Mouse (Mus musculus): ENCODE measurements at regions not wholly inside any gene's neighbourhood (a gene's known extent, or its start where the extent isn't known, plus 50 kb on each side); places are given as distances from the start of the nearest gene placed in this dataset.

DNA sequence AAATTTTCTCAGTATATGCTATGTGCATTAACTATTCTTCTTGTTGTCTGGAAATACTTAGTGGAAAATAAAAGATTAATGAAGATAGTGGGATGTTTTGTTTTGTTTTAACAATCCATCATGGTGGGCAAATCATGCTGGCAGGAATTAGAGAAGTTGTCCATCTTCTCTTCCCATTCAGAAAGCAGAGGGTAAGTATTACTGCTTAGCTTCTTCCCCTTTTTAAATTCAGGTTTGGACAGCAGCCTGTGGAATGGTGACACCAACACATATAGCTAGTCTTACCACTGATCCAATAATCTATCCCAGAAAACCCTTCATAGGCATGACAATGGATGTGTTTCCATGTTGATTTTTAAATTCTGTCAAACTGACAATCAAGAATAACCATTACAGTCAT lies 467.9 kb upstream of the Mef2c start:
- no peak for DNase-seq

DNA sequence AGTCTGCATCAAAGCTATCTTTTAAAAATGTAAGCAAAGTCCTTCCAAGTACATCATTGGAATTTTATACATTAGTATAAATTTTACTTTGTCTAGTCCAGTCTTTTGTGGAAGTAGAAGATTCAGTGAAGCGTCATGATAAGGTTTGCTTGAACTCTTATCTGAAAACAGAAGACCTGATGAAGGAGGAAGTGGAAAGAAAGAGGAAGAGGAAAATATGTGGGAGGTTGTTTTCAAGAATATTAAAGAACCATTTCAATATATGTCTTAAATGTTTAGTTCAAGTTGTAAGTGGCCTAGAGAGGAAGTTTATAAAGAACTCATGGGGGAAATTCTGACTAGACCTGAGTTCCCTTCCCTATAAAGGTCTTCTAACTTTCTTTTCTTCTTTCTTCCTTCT lies 462.3 kb upstream of the Mef2c start:
- no peak for DNase-seq

DNA sequence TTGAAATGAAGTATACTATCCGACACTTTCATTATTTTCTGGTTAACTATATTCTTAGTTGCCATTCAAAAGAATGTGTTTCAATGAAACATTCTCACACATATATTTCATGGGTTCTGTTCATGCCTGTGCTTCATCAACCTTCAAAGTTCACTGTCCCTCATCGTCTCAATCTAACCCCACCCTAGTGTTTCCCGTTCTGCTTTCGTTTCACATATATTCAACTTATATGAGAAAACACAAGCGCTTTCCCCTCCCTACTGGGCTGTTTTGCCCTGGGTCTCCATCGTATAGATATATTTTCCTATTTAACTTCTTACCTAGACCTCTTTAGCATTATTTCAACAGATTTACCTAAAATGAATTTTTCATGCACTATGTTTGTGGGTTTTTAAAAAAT lies 458.3 kb upstream of the Mef2c start:
- no peak for DNase-seq

DNA sequence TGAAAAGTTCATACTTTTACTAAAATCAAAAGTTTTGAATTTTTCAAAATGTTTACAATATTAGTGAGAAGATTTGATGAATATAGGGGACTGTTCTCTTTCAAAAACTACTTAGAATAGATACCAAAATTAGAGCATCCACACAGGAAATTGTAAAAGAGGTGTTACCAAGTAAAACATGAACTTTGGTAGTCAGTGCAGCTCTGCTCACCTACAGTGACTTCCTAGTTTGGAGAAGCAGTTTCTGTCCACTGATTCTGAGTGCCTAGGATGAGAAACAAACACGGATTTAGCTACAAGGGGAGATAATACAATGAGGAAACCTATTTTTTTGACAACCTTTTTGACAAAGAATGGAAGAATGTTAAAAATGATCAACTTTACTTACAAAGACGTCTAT lies 457.9 kb upstream of the Mef2c start:
- DNase-seq, result no peak

DNA sequence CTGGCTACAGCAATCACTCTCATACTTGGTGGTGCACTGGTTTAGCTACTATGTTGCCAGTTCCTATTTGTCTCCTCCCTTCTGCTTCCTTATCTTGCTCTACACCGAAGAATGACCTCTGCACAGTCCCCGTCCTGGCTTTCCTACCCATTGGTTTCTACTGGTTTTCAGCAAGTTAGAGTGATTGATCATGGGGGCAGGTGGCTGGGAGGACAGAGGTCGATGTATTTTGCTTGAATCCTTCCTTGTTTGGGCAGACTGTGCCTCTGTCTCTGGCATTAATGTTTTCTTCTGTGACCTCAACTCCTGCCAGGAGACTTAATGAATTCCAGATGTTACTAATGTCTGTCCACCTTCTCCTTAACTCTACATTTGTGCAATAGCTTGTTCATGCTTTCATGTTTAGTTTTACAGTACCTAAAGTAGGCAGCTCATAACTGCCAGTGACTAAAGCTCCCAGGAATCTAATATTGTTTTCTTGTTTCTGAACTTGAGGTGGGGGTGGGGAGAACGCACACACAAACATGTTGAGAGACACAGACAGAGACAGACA lies 457.2 kb upstream of the Mef2c start:
- no peak for DNase-seq

DNA sequence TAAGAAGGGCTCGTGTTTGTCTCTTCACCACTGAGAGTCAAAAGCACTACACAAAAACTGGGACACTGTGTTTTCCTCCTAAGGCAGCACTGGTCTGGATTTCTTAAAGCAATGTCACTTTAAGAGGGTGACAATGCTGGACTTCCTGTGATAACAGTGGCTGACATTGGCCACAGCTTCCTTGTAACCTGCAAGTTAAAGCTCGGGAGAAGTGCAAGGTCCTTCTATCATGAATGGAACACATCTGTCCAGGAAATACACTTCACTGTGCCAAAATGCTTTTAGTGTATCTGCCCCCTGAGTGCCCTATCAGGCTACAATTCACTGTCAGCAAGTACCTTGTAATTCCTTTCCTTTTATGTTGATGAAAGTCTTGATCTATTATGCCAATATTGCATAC lies 448.0 kb upstream of the Mef2c start:
- DNase-seq, result no peak

DNA sequence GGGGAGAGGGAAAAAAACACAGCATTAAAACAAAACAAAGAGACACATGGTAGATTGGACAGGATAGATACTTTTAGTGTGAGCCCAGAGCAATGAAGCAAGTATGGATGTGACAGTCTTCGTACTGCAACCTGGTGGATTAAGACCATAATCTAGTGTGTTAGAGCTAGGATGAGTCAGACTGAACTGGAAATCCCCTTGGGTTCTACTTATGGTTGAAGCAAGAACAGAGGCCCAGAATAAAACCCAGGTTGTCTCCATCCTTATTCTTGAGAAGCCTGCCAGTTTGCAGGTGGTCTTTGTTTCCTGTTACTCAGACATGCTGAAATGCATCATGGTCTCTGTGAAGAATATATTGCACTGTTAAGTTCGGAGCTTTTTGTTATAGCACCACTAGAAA lies 447.4 kb upstream of the Mef2c start:
- DNase-seq, result no peak

DNA sequence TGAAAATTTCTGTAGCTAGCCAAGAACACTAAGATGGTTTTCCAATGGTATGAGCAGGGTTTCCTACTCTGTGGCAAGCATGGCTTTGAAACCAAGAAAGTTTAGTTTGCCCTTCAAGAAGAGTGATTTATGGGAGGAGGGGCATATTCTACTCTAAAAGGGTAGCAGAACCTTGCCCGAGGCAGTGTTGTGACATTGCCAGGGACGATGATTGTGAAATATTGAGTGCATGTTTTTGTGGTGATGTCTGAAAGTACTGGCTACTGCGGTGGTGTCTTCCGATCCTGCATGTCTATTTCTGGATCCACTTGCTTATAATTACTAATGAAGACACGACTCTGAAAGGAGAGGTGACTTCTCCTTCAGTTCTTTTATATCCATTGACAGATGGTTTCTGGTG lies 439.1 kb upstream of the Mef2c start:
- peak; percentile 56 for DNase-seq

DNA sequence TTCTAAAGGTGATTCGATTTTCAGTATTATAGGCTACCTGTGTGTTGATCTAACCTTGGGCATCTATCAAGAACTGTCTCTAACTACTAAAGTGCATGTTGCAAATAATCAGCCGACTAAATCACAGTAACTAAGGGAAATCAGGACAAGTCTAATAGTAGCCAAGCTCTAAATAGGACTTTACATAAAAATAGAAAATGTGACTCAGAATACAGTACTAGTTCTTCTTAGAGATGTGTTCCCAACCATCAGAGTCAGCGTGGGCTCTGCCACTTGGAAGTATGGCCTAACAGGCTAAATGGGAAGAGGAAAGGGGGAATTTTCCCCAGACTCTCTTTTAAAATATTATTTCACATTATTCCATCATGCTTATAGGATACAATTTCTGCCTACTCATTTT lies 438.6 kb upstream of the Mef2c start:
- DNase-seq, result no peak

DNA sequence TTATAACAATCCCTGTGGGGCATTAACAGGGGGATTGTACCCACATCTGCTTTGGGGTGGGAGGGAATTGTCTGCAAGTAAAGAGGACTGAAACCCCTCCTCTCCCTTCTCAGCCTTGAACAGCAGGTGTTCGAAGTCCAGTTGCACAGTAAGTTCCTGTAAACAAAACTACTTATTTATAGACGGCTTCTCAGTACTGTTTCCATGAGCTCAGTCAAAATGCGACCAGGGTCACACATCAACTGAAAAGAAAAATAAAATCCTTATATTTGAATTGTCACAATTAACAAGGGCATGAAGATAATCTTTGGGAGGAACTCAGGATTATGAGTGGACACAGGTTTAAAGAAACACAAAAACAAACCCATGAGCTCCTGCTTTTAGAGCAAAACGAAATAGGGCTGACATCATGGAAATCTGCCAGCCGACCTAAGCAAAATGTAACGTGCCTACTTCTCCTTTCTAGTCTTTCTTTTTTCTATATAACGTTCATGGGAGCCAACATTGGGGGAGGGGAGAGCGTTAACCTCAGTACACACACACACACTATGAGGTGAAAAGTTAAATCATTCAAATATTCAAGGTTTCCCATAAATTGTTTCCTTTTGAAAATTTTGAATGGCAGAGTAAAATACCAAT lies 437.6 kb upstream of the Mef2c start:
- no peak for DNase-seq

DNA sequence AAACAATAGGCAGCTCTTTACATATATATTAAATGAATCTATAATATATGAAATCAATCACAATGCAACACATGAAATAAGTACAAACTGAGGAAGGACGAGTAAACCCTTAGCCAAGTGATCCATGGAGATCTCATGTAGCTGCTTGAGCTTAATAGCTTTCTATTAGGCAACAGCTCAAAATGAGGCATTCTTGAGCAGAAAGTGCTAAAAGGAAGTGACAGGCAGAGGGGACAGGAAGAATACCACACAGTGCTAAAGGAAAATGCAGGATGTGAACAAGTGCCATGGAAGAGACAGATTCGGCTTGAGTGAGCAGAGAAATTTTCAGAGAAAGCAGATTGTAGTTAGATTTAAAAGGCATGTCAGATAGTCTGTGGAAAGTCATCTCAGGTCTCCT lies 436.3 kb upstream of the Mef2c start:
- DNase-seq, result no peak

DNA sequence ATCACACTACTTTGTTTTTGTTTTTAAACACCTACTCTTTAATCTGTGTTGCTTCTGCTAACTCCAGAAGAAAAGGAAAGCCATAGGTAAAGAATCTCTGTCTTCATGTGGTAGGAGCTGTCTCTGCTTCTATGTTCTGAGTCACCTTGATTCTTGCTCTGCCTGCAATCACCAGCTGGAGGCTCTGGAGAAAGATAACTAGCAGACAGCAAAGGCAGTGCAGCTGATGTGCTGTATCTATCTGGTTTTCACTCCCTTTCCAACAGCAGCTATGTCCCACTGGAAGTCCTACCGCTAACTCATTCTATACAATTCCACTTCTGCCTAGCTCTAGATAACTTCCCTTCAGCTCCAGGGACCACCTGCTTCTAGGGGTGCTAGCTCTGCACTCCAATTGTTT lies 435.2 kb upstream of the Mef2c start:
- no peak for DNase-seq

DNA sequence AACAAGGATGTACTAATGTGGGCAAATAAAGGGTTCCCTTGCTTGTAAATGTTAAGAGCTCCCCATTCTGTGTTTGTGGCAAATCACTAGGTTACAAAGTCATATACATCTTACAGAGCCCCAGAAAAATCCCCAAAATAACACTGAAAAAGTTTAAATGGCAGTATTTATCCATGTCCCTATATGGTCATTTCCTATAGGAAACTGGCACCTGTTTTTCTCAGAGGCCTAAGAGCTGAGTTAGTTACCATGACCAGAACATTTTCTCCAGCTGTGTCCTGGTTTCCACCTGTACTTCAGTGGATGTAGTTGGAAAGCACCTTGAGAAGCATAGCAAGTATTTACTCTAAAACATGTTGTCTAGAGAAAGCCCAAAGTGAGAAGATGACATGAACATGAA lies 434.5 kb upstream of the Mef2c start:
- no peak for DNase-seq

DNA sequence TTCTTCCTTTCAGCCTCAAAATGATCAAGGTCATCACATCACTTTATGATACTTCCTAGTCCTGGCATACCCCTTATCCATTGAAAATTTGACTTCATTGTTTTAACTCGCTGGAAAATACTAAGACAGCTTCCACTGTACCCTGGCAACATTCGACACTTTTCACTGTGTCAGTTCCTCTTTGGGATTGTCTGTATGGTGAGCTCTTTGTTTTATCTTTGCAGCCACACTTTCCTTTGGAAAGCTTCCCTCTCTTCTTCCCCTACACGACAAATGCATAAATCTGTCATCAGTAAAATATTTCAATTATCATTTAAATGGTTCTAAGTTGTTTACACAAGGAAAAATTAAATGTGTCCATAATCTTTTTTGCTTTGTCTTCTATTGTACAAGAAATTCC lies 431.8 kb upstream of the Mef2c start:
- DNase-seq, result no peak

DNA sequence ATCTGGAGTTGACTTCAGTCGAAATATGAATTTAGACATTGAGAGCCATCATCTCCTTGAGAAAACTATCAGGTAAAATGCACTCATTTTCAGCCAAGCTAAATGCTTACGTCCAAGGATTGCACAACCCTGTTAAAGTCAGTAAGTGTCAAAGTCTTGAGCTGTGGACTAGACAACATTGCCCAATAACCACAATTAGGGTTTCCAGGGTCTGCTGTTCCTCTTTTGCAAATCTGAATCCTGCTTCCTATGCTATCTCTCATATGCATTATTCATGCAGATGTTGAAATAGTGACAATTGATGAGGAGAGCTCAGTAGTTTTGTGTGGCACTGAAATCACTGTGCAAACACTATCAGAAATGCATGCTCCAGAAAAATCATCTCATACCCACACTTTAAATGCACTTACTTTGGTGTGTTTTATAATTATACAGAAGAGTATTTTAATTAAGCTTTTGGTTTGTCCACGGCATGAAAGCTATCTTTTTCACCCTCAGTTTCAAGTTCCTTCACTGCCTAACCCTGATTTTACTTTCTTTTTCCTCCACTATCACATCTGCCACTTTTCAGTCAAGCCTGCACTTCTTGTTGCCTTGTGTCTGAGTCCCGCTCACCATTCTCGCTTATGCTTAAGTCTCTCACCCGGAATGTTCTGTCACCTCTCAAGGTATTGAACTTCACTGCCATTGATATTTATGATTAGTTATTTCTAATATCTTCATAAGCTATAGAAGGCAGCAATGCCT lies 429.4 kb upstream of the Mef2c start:
- no peak for DNase-seq

DNA sequence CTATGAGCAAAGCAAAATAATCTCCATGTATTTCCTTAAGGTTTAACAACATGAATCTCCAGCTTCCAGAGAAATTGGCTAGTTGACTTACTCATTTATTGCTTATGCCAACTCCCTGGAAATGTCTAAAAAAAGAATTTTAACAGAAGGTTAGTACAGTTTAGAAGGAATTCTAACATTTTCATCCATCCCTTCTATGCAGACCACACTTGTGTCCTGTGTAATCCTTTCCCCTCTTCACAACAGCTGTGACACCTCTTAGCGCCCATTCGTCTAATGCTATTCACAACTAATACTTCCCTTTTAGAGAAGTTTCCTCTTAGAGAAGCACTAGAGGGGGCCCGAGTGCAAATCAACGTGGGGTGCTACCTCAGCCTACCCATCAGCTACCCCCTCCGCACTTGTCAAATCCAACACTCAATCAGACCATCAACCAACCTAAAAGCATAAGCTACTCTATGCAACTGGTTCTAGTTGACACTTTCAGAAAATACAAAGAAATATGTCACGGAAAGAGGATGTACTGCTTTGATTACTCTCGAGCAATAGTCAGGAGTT lies 428.4 kb upstream of the Mef2c start:
- no peak for DNase-seq

DNA sequence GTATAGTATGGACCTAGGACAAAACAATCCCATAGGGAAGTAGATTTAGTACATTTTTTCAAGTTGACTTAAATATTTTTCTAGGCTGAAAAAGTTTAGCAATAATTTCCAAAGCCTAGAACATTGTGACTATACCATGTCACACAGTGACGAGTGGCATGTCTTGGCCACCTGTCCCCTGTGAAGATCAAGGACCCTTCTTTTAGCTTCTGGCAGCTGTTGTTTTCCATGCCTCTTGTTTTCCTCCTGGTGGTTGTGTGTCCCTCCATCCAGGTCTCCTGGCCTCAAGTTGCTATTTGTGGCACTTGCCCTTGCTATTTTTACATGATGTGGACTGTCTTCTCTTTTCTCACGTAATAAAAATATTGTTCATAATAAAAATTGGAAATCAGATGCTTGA lies 427.2 kb upstream of the Mef2c start:
- DNase-seq, result no peak

DNA sequence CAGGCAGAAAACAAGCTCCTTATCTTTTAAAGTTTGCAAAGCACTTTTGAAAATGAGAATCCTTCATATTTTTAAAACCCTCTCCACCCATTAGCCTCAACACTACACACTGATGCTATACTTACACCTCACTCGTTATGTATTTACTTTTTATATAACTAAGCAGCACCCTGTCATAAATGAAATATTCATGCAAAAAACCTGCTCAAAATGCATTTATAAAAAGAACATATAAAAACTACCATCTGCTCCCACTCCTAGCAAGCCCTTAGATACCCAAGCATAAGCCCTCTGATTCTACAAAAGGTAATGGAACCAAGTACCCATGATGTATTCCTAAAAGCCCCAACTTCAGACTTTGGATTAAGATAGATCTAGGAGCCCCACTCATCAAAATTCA lies 426.7 kb upstream of the Mef2c start:
- DNase-seq, result no peak

DNA sequence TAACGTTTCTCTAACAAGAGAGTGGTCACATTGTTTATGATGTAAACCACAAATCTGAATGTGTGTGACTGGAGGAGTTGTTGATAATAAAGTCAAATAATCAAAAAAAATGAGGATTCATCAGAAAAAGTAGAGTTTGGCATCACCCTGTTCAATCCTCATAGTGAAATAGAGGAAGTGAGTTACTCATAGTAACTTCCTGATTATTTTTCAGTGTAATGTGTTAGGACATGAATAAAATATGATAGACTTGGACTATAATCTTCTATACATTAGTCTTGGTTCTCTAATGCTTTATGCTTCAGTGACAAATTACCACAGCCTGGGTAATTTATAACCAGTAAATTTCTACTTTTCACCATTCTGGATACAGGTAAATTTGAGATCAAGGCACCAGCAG lies 424.5 kb upstream of the Mef2c start:
- no peak for DNase-seq

DNA sequence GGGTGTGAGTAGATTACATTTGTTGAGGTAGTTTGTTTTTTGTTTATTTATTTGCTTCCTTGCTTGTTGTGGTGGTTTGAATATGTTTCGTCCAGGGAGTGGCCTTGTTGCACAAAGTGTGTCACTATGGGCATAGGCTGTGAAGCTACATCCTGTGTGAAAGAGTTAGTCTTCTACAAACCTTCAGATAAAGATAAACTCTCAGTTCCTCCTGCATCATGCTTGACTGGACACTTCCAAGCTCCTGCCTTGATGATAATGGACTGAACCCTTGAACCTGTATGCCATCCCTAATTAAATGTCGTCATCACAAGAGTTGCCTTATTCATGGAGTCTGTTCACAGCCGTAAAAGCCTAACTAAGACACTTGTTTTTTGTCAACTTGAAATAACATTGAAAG lies 418.9 kb upstream of the Mef2c start:
- DNase-seq, result no peak

DNA sequence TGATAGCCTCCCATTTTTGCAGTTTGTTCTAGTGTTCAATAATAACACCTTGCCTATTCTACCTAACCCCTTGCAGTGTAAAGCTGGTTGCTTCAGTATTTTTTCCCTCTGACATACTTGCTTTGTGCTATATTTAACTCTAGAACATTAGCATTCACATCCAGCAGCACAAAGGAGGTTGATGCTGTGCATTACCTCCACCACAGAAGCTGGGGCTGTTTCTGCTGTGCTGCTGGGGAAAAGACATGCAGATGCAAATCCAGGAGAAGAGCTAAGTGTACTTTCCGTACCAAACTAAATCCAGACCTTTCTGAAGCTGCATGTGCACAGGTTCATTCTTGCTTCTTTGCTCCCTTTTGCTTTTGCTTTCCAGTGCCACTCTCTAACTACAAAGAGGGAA lies 403.9 kb upstream of the Mef2c start:
- no peak for DNase-seq

DNA sequence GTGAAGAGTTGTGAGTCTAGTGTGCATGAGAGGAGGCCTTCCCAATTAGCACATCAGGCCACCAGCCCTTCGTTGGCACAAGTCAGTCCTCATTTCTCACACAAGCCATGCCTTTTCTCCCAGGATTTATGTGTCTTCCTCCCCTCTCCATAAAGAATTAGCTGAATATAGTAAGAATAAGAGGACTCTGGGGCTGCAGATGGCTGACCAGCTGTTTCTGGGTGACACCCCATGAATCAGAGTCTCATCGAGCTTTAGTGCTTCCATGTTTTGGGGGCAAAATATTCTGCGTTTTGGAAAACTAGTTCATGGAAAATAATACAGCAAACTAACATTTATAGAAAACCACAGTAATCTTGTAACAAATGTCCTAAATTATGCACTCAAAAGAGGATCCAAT lies 393.2 kb upstream of the Mef2c start:
- no peak for DNase-seq

DNA sequence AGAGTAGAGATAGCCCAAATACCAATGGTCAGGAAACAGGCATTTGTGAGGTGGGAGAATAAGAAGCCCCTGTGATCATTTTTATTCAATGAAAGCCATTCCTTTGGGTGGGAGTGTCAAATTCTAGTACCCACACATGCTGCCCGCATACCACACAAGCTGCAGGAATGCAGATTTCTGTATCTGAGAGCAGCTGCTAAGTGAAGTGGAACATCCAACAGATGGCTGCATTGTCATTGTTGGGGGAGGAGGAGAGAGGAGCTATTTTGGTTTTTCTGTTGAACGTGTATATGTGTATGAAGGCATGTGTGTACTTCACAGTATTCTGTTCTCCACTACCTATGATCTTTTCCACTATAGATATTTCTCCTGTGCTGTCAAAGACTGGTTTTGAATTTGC lies 392.3 kb upstream of the Mef2c start:
- no peak for DNase-seq

DNA sequence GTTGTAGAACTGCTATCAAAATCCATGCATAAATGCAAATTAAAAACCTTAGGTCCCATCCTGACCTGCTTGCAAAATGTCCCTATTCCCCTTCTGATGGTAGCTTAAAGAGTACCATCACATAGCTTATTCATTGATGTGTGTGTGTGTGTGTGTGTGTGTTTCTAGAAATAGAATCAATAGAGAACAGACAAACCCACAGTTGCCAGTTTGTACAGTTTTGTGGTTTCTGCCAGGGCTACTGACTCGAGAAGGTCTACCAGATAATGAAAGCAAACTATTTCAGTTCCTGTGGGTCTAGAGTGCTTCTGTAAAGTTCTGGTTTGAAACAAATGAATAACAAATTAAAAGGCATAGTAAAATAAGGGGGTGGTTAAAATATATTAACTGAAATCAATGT lies 391.5 kb upstream of the Mef2c start:
- no peak for DNase-seq

Measured in gastrocnemius, postnatal 25 days (tissue).